Mouse (Mus musculus) CH12.LX (cell line): Measurements from ENCODE around the gene Rnf13.

Experiments used
- CTCF ChIP-seq, 2 experiments: IDR thresholded peaks in 1 of 2; conservative IDR thresholded peaks in 1 of 2; 2 replicates each; pipeline ENCODE4 v1.5.1; 2011 to 2012; ENCODE audit warnings: low read depth in 2 of 2, low read length in 2 of 2, improper control_type of control experiment in 1 of 2, inconsistent platforms in 1 of 2, mild to moderate bottlenecking in 1 of 2, moderate library complexity in 1 of 2
- EP300 ChIP-seq: IDR thresholded peaks from 2 replicates; pipeline ENCODE4 v1.6.1; 2011; ENCODE audit warnings: low read length, improper control_type of control experiment
- HCFC1 ChIP-seq: IDR thresholded peaks from 2 replicates; pipeline ENCODE4 v1.6.1; 2012; ENCODE audit warnings: low read depth, mild to moderate bottlenecking, inconsistent platforms, low read length, improper control_type of control experiment
- JUND ChIP-seq: conservative IDR thresholded peaks from 2 replicates; pipeline ENCODE4 v1.6.1; 2011; ENCODE audit warnings: low read depth, low read length, improper control_type of control experiment
- MAX ChIP-seq: IDR thresholded peaks from 2 replicates; pipeline ENCODE4 v1.6.1; 2011; ENCODE audit warnings: low read length, improper control_type of control experiment
- POLR2A ChIP-seq: IDR thresholded peaks from 2 replicates; pipeline ENCODE4 v1.6.1; 2011; ENCODE audit warnings: low read depth, mild to moderate bottlenecking, improper control_type of control experiment, low read length

- TF ChIP-seq EP300 (no peak), CTCF (conservative IDR thresholded peaks at IDR 0.05 in 1 of 2, IDR thresholded peaks at IDR 0.05 in 1 of 2; ENCODE audit: low read depth in 2 of 2, low read length in 2 of 2) (no peak), POLR2A (no peak), HCFC1 (no peak), JUND (no peak), MAX (no peak)
These were observed 110.7 kb downstream of the Rnf13 start for GRCm38 (mm10) chr3:57846662-57846911.
